Mouse (Mus musculus) heart, embryonic 16.5 days (tissue): ENCODE results near the gene Cog4. TPM values are rescaled to one million over a fixed set of nuclear protein-coding genes. Genes with fewer than 3 reads are reported as not detected.

Source experiments
- ATAC-seq: fragments of 200-750 bp; cut with Nextera tagmentation; replicated peaks from 2 replicates; pipeline ENCODE4 v1.8.0; 2017; ENCODE audit warnings: moderate number of reproducible peaks; ENCODE audit not compliant: insufficient read depth, low FRiP score; ENCODE audit errors: extremely low read depth
- H3K27ac ChIP-seq: fragments of 300-500 bp; sonication (generic); 2 replicates; pipeline ENCODE4 v1.5.1; 2014; ENCODE audit warnings: mild to moderate bottlenecking, low read length, control low read depth, moderate library complexity
- H3K27me3 ChIP-seq: fragments of 300-500 bp; sonication (generic); 2 replicates; pipeline ENCODE4 v1.6.1; 2014; ENCODE audit warnings: low read length, mixed read lengths; ENCODE audit not compliant: control insufficient read depth, insufficient read depth
- H3K36me3 ChIP-seq: fragments of 300-500 bp; sonication (generic); 2 replicates; pipeline ENCODE4 v1.6.1; 2014; ENCODE audit not compliant: control insufficient read depth, insufficient read depth
- H3K4me1 ChIP-seq: fragments of 300-500 bp; sonication (generic); 2 replicates; pipeline ENCODE4 v1.6.1; 2014; ENCODE audit warnings: low read length, mixed read lengths; ENCODE audit not compliant: control insufficient read depth, insufficient read depth
- H3K4me2 ChIP-seq: fragments of 300-500 bp; sonication (generic); 2 replicates; pipeline ENCODE4 v1.6.1; 2014; ENCODE audit warnings: low read depth, mild to moderate bottlenecking, control low read depth, low read length
- H3K4me3 ChIP-seq: fragments of 300-500 bp; sonication (generic); 2 replicates; pipeline ENCODE4 v1.5.1; 2014; ENCODE audit warnings: mild to moderate bottlenecking, control low read depth, low read length
- H3K9ac ChIP-seq: fragments of 300-500 bp; sonication (generic); 2 replicates; pipeline ENCODE4 v1.6.1; 2014; ENCODE audit warnings: low read length, control low read depth
- H3K9me3 ChIP-seq: fragments of 300-500 bp; sonication (generic); replicated peaks from 2 replicates; pipeline ENCODE4 v1.6.1; 2016; ENCODE audit warnings: low read length; ENCODE audit not compliant: control insufficient read depth
- WGBS: fragments of 180-500 bp; shearing (Covaris S2); extraction: QIAGEN DNeasy Blood & Tissue Kit; methylation state at CpG from one replicate; pipeline ENCODE4 v1.1.7; 2014; 5-methylcytosine and 5-hydroxymethylcytosine counted together
- polyA plus RNA-seq: library from polyadenylated mRNA; unstranded; fragments of >200 nt; fragmentation: Nextera tagmentation; extraction: Ambion mirVana; gene quantifications from 2 replicates; pipeline ENCODE4 v1.2.1, GENCODE M21; 2015

The Cog4 gene
- polyA plus RNA-seq: 61.5 and 66.4 TPM in 2 replicates

DNA sequence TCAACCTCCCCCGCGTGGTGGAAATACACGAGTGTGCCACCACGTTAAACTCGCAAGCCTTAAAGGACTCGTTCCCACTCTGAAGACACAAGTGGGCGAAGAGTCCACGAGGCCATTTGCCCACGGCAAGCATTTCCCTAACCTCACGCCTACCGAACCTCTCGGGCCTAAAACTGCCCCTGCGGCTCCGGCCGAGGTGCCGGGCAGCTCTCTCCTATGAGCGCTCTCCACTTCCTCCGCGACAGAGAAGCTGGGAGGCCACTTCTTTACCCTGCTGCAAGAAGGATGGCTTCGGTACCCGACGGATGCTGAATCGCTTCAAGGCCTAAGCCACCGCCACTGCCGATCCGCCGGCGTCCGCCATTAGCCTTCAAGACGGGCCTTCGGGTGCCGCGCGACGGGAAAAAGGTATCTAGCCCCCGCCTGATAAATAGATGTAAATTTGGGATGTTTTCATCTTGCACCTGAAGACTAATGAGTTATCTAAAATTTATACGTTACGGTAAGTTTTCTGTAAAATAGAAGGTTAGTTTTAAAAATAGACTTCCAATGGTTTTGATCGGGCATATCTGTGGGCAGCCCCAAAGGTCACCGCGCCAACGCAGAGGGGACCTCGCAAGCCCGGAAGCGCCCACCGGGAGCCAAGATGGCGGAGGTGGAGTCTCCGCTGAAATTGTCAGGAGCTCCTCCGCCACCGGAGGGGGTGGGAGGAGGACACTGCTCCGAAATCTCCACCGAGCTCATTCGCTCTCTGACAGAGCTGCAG lies at the start of gene Cog4, which contains the start of gene Sf3b3:
Gene Cog4, plus strand, starts transcription at position 196 of the 766 bp plus-strand sequence.
Gene Sf3b3, minus strand, starts transcription at position 383 of the 766 bp plus-strand sequence.
- peak within 1 kb of the TSS; percentile 94 for H3K4me2 ChIP-seq
- peak within 1 kb of the TSS; percentile 89 for H3K9ac ChIP-seq
- peaks cover 43% of the 10 kb centered on the region for H3K36me3 ChIP-seq
- H3K27ac ChIP-seq: peak within 1 kb of the TSS; percentile 86
- no peaks in the 10 kb centered on the region for H3K9me3 ChIP-seq
- under 1% methylated on average over 53 of the region's 53 CpGs for WGBS
- H3K4me1 ChIP-seq: peaks cover 21% of the 10 kb centered on the region
- no peaks in the 10 kb centered on the region for H3K27me3 ChIP-seq
- peak within 1 kb of the TSS; percentile 74 for H3K4me3 ChIP-seq
- ATAC-seq: peak; percentile 80

DNA sequence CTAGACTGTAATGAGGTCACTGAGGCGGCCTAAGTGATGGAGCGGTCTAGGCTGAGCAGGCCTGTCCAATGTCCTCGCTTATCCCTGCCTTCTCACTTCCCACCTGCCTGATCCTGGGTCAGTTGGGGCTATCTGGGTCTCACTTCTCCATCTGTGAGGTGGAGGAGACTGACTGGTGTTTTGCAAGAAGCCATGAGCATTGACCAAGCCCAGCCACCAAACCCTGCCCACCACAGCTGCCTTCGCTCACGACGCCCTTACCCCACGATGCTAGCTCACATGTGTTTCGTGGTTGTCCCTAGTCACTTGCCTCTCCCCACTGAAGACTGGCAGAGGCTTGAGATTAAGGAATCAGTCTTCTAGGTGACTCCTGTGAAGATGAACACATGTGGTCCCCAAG lies 49.3 kb upstream of the Cog4 start:
- Histone ChIP-seq H3K27me3 (no peaks in the 10 kb centered on the region), H3K36me3 (no peaks in the 10 kb centered on the region), H3K9ac (no peak overlapping the region), H3K27ac (no peak overlapping the region), H3K4me3 (no peak overlapping the region), H3K4me2 (no peak overlapping the region), H3K9me3 (peaks cover 9% of the 10 kb centered on the region; the same call in 1 of the 2 replicates), H3K4me1 (peaks cover 4% of the 10 kb centered on the region)
- WGBS: 90% methylated on average over 8 of the region's 8 CpGs
- no peak for ATAC-seq

DNA sequence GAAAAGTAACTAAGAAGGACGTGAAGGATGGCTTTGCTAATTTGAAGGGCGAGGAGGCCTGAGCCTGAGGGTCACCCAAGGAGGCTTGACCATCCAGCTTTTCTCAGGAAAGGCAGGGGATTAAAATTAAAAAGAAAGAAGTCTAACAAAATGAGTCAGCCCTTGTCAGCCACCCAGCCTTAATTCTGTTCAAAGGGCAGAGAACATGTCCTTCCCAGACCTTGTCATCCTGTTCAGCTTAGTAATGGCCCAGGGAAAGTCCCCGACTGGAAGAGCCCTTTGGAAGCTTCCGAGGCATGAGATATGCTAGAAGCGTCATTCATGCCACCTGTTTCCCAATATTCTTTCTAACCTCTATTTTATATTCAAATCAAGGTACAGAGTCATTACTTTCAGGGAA lies 43.4 kb upstream of the Cog4 start:
- Histone ChIP-seq H3K4me2 (no peak overlapping the region), H3K4me3 (no peak overlapping the region), H3K27ac (no peak overlapping the region), H3K9me3 (no peaks in the 10 kb centered on the region), H3K4me1 (peaks cover 1% of the 10 kb centered on the region; the same call in 1 of the 2 replicates), H3K9ac (no peak overlapping the region), H3K27me3 (no peaks in the 10 kb centered on the region), H3K36me3 (no peaks in the 10 kb centered on the region)
- ATAC-seq: no peak
- WGBS: 77% methylated on average over 5 of the region's 5 CpGs

DNA sequence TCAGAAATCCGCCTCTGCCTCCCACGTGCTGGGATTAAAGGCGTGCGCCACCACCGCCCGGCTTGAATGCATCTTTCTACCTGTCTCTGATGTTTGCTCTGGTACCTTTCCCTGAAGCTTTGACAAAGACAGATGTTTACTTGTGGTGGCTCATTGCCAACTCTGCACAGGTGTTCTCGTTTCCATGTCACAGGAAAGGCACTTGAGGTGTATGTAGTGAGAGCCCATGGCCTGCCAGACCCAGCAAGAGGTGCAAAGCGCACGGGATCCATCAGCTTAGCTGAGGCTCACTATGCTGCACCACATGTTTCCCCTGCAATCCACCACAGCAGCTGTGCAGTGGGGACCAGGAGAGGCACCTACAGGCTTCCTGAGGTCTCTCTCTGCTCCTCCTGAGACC lies 42.5 kb upstream of the Cog4 start:
- Histone ChIP-seq H3K27ac (no peak overlapping the region), H3K27me3 (no peaks in the 10 kb centered on the region), H3K9ac (no peak overlapping the region), H3K4me2 (no peak overlapping the region), H3K36me3 (no peaks in the 10 kb centered on the region), H3K4me1 (peaks cover 8% of the 10 kb centered on the region), H3K4me3 (no peak overlapping the region), H3K9me3 (no peaks in the 10 kb centered on the region)
- WGBS: 76% methylated on average over 9 of the region's 9 CpGs
- ATAC-seq: no peak

DNA sequence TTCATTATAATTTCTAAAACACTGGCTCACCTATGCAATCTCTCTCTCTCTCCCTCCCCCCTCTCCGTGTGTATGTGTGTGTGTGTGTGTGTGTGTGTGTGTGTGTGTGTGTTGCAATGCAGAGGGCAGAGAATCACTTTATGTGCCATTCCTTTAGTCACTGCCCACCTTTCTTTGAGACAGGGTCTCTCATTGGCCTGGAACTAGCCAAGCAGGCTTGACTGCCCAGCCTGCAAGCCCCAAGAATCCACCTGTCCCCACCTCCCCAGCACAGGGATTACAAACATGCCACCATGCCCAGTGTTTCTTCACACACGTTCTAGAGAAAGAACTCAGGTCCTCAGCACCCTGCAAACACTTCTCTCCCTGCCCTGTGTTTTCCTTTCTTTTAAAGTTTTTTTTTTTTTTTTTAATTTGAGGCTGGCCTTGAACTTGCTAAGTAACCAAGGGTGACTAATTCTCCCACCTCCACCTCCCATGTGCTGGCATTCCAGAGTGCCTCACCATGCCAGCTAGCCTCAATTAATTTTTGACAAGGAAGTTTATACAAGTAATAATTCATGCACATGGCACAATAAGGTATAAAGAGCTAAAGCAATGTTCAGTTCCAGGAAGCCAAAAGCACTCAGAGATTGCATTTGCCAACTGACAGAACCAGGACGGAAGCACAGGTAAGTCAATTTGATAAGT lies 41.4 kb upstream of the Cog4 start:
- no peak overlapping the region for H3K9ac ChIP-seq
- 58% methylated on average over 3 of the region's 3 CpGs for WGBS
- no peak overlapping the region for H3K4me2 ChIP-seq
- no peak for ATAC-seq
- no peak overlapping the region for H3K27ac ChIP-seq
- peaks cover 12% of the 10 kb centered on the region for H3K4me1 ChIP-seq
- H3K4me3 ChIP-seq: no peak overlapping the region
- no peaks in the 10 kb centered on the region for H3K9me3 ChIP-seq
- peaks cover 10% of the 10 kb centered on the region for H3K36me3 ChIP-seq
- H3K27me3 ChIP-seq: no peaks in the 10 kb centered on the region

DNA sequence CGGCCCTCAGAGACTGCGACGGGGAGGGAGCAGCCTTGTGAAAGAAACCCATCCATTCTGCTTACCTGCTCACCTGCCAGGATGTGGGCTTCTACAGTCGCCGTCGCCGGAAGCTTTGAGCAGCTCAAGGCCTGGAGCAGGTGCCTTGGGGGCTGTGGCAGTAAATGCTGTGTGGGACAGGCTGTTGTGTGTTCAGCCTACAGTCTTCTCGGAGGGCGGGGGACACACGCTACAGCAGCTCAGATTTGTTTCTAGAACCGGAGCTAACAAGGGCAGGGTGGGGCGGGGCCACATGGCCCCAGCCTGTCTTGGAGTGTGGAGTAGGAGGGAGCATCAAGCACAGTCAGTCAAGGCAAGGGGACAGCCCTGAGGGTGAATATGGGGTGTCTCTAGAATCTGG lies 40.7 kb upstream of the Cog4 start, which contains the start of gene Il34:
Gene Il34, minus strand, starts transcription at position 256 of the 400 bp plus-strand sequence.
- Histone ChIP-seq H3K4me1 (peaks cover 12% of the 10 kb centered on the region), H3K9me3 (no peaks in the 10 kb centered on the region), H3K9ac (no peak within 1 kb of the TSS), H3K27ac (no peak within 1 kb of the TSS), H3K36me3 (peaks cover 17% of the 10 kb centered on the region), H3K27me3 (no peaks in the 10 kb centered on the region), H3K4me3 (no peak within 1 kb of the TSS), H3K4me2 (no peak within 1 kb of the TSS)
- no peak; the same call in 1 of the 2 replicates for ATAC-seq
- 33% methylated on average over 12 of the region's 12 CpGs for WGBS

DNA sequence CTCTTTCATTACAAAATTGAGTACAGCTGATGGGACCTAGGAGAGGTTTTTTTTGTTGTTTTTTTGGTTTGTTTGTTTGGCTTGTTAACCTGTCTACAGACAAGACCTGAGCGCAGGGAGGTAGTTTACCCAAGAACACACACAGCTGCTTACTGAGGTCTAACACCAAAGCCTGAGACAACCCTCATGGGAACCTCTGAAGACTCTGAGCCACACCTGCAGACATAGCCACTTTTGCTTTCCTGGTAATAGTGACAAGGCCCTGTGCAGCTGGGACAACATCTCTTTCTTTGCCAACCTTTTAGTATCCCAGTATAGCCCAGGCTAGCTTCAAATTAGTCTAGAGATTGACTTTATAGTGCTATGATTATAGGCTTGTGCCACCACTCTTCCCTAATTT lies 40.3 kb upstream of the Cog4 start:
- H3K4me3 ChIP-seq: no peak overlapping the region
- peaks cover 12% of the 10 kb centered on the region for H3K4me1 ChIP-seq
- 86% methylated on average over 1 of the region's 1 CpGs for WGBS
- no peak overlapping the region for H3K27ac ChIP-seq
- no peaks in the 10 kb centered on the region for H3K9me3 ChIP-seq
- no peak for ATAC-seq
- no peak overlapping the region for H3K4me2 ChIP-seq
- H3K36me3 ChIP-seq: peaks cover 22% of the 10 kb centered on the region
- no peaks in the 10 kb centered on the region for H3K27me3 ChIP-seq
- no peak overlapping the region for H3K9ac ChIP-seq

DNA sequence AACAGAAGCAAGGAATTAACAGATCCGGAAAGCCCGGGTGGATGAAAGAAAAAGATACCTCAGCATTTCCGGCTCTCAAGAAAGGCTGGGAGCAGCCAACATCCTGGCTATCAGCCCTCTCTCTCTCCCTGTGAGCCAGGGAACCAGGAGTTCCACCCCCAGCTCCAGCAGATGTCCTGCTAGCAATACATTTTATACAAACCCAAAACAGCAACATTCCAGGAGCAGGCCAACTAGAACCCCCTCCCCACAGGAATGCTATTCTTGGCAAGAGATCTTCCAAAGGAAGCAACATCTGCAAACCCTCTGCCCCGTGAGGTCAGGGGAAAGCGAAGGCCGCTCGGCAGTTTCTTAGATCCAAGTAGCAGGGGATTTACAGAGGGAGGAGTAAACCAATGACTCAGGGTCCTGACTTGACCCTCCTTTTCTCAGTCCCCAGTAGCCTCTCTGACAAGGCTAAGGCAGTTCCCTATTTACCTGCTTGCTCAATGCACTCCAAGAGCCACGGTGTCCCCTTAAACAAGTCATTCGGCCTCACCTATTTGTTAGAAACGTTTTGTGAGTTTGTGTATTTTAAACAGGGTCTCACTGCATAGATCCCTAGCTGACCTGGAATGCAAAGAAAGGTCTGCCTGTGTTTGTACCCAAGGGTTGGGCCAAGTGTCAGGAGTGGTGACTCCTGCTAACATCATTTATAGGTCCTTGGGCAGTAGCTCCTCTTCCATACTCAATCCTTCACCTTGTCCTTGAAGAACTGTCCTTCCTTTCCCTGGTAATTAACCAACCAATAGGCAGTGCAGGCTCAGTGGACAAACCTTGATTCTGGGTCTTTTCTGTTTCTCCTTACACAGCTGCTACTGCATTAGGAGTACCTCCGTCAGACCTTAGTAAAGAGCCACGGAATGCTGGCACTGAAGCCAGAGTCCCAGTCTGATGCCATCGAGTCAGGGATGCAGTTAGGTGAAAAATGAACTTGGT lies 37.6 kb upstream of the Cog4 start:
- no peak overlapping the region for H3K4me3 ChIP-seq
- H3K27ac ChIP-seq: peak overlapping the region; percentile 34
- H3K27me3 ChIP-seq: no peaks in the 10 kb centered on the region
- ATAC-seq: peak; percentile 46; the same call in 1 of the 2 replicates
- no peak overlapping the region for H3K4me2 ChIP-seq
- no peak overlapping the region for H3K9ac ChIP-seq
- H3K4me1 ChIP-seq: peaks cover 12% of the 10 kb centered on the region
- H3K9me3 ChIP-seq: no peaks in the 10 kb centered on the region
- WGBS: 48% methylated on average over 13 of the region's 13 CpGs
- peaks cover 48% of the 10 kb centered on the region for H3K36me3 ChIP-seq
